ENCODE assay signal across 20 mouse cellular contexts in genomic region chr7:40539789-40540188, GRCm38 (mm10).
DNase-seq lines count a peak whose midpoint lies in the region; ATAC-seq lines count a peak whose summit lies in the region.
"Had no signal": no experiment of that assay in that cellular context is flagged by ENCODE, and none has a peak within 500 bp of the region (broad histone marks: within the 10 kb centered on the region; RNA-seq: fewer than 3 reads in every experiment).

No protein-coding gene starts in this region.

- H3K27ac ChIP-seq in embryonic facial prominence, embryonic 14.5 days (replicated peaks; ENCODE audit: low read depth, low read length), result no peak overlapping the region
- no peak overlapping the region for H3K27ac ChIP-seq in embryonic facial prominence, embryonic 10.5 days (replicated peaks)
- H3K27ac ChIP-seq: forebrain, embryonic 13.5 days; heart, embryonic 10.5 days; liver, embryonic 12.5 days; midbrain, embryonic 15.5 days; neural tube, embryonic 15.5 days had no signal

- no peaks in the 10 kb centered on the region for H3K36me3 ChIP-seq in embryonic facial prominence, embryonic 14.5 days (ENCODE audit: control insufficient read depth, insufficient read depth, low read length)
- no peaks in the 10 kb centered on the region for H3K36me3 ChIP-seq in embryonic facial prominence, embryonic 10.5 days (replicated peaks)
- H3K36me3 ChIP-seq: heart, embryonic 10.5 days; liver, embryonic 12.5 days; midbrain, embryonic 15.5 days; neural tube, embryonic 15.5 days had no signal

- H3K4me3 ChIP-seq in embryonic facial prominence, embryonic 14.5 days (ENCODE audit: low read depth, low read length), result no peak overlapping the region
- H3K4me3 ChIP-seq in embryonic facial prominence, embryonic 10.5 days, result no peak overlapping the region
- H3K4me3 ChIP-seq: forebrain, embryonic 13.5 days; heart, embryonic 10.5 days; liver, embryonic 12.5 days; megakaryocyte, embryonic 14.5 days; midbrain, embryonic 15.5 days; neural tube, embryonic 15.5 days had no signal

- no peaks in the 10 kb centered on the region for H3K9me3 ChIP-seq in embryonic facial prominence, embryonic 14.5 days (ENCODE audit: control insufficient read depth, low read length)
- no peaks in the 10 kb centered on the region for H3K9me3 ChIP-seq in embryonic facial prominence, embryonic 10.5 days
- H3K9me3 ChIP-seq: forebrain, embryonic 13.5 days; heart, embryonic 10.5 days; liver, embryonic 12.5 days; midbrain, embryonic 15.5 days; neural tube, embryonic 15.5 days had no signal

- peak; percentile 71 for DNase-seq in embryonic facial prominence, embryonic 14.5 days (ENCODE audit: low spot score)
- DNase-seq in embryonic facial prominence, embryonic 10.5 days (ENCODE audit: low spot score), result no peak
- DNase-seq in layer of hippocampus, adult 9-10 months (ENCODE audit: low spot score), result peak; percentile 1
- no peak for DNase-seq in layer of hippocampus, postnatal 36 days
- peak; percentile 6 for DNase-seq in right cerebral cortex, postnatal 14 days
- no peak for DNase-seq in right cerebral cortex, postnatal 25 days
- no peak for DNase-seq in thymus, postnatal 10 days (ENCODE audit: low spot score in 2 of 2)
- DNase-seq: adrenal gland, postnatal 25 days; B cell, adult 2 months; cerebellum, adult 9-11 months; kidney, postnatal 36 days; lung, adult 2 months; thymus, postnatal 36 days had no signal

- H3K9ac ChIP-seq in embryonic facial prominence, embryonic 14.5 days (ENCODE audit: low read depth, low read length), result no peak overlapping the region
- H3K9ac ChIP-seq: forebrain, embryonic 13.5 days; liver, embryonic 12.5 days; midbrain, embryonic 15.5 days; neural tube, embryonic 15.5 days had no signal

- no peak overlapping the region for H3K4me2 ChIP-seq in embryonic facial prominence, embryonic 14.5 days (ENCODE audit: low read depth, low read length)
- H3K4me2 ChIP-seq: forebrain, embryonic 13.5 days; liver, embryonic 12.5 days; midbrain, embryonic 15.5 days; neural tube, embryonic 15.5 days had no signal

- no peak for ATAC-seq in embryonic facial prominence, embryonic 14.5 days (ENCODE audit: low read depth)
- ATAC-seq: intestine, embryonic 16.5 days; liver, embryonic 12.5 days; midbrain, embryonic 15.5 days had no signal

- H3K4me1 ChIP-seq in embryonic facial prominence, embryonic 14.5 days (ENCODE audit: control insufficient read depth, insufficient read depth, low read length), result peaks cover 7% of the 10 kb centered on the region; the same call in 1 of the 2 replicates
- peaks cover 9% of the 10 kb centered on the region for H3K4me1 ChIP-seq in embryonic facial prominence, embryonic 10.5 days
- H3K4me1 ChIP-seq: forebrain, embryonic 13.5 days; liver, embryonic 12.5 days; megakaryocyte, embryonic 14.5 days; midbrain, embryonic 15.5 days; neural tube, embryonic 15.5 days had no signal

- 44% methylated on average over 5 of the region's 5 CpGs for WGBS in embryonic facial prominence, embryonic 14.5 days
- 80% methylated on average over 5 of the region's 5 CpGs for WGBS in embryonic facial prominence, embryonic 10.5 days

- no peaks in the 10 kb centered on the region for H3K27me3 ChIP-seq in embryonic facial prominence, embryonic 14.5 days (replicated peaks; ENCODE audit: control insufficient read depth, insufficient read depth, low read length)
- no peaks in the 10 kb centered on the region for H3K27me3 ChIP-seq in embryonic facial prominence, embryonic 10.5 days (replicated peaks; ENCODE audit: low read depth, poor library complexity, severe bottlenecking)
- H3K27me3 ChIP-seq: forebrain, embryonic 13.5 days; liver, embryonic 12.5 days; megakaryocyte, embryonic 14.5 days; midbrain, embryonic 15.5 days; neural tube, embryonic 15.5 days had no signal

Comparison
In these comparisons a context has a peak if more than half of its experiments do, and no peak if none do; other contexts are left out.
1. DNase-seq: peak in embryonic facial prominence, embryonic 14.5 days (single experiment), layer of hippocampus, adult 9-10 months (single experiment) and right cerebral cortex, postnatal 14 days (single experiment); none in embryonic facial prominence, embryonic 10.5 days (single experiment), layer of hippocampus, postnatal 36 days (0 of 2), right cerebral cortex, postnatal 25 days (single experiment) and thymus, postnatal 10 days (0 of 2).